Mouse (Mus musculus): Measurements from ENCODE around the gene Rpl4. TPM values are rescaled to one million over a fixed set of nuclear protein-coding genes. Genes with fewer than 3 reads are reported as not detected.
"Not testable (repeated sequence)": the region's sequence is repeated elsewhere in the genome, so short reads cannot be mapped to it uniquely, and the experiment has no call there.

The Rpl4 gene
- polyA plus RNA-seq, 1 experiment from 2014 or later: 902 TPM

DNA sequence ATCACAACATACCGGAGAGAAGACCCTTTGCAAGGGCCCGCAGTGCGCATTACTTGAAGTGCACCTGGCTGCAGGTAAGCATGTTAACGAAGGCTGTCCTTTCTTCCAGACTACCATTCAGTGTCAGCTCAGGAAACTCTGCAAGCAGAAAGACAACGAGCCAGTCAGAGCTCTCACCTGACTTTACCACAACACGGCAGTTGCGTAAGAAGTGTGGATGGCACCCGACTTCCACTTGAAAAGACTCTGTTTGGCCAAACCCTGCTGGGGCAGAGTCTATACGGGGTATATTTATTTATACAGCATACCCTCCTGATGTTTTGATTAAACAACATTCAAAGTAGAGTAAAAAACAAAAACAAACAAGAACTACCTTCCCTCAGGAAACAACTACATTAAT is 33.3 kb upstream of the Rpl4 start:
- Histone ChIP-seq H3K27me3 (ENCODE audit: control insufficient read depth, insufficient read depth, low read length) (no peaks in the 10 kb centered on the region), H3K4me3 (ENCODE audit: low read depth, low read length) (no peak overlapping the region), H3K36me3 (ENCODE audit: control insufficient read depth, insufficient read depth, low read length) (no peaks in the 10 kb centered on the region; the same call in 1 of the 2 replicates), H3K9me3 (ENCODE audit: control insufficient read depth, low read length) (no peaks in the 10 kb centered on the region), H3K27ac (replicated peaks) (no peak overlapping the region), H3K4me1 (replicated peaks; ENCODE audit: control insufficient read depth, insufficient read depth) (no peaks in the 10 kb centered on the region), H3K4me2 (replicated peaks; ENCODE audit: low read depth) (no peak overlapping the region), H3K9ac (ENCODE audit: low read length) (no peak overlapping the region)
- DNase-seq (ENCODE audit: low spot score): no peak
- TF ChIP-seq CTCF (IDR thresholded peaks at IDR 0.05; ENCODE audit: low read depth) (no peak), EP300 (optimal IDR thresholded peaks at IDR 0.05) (no peak)
- ATAC-seq (ENCODE audit: low FRiP score, low TSS enrichment): no peak
- WGBS: 83% methylated on average over 9 of the region's 9 CpGs

DNA sequence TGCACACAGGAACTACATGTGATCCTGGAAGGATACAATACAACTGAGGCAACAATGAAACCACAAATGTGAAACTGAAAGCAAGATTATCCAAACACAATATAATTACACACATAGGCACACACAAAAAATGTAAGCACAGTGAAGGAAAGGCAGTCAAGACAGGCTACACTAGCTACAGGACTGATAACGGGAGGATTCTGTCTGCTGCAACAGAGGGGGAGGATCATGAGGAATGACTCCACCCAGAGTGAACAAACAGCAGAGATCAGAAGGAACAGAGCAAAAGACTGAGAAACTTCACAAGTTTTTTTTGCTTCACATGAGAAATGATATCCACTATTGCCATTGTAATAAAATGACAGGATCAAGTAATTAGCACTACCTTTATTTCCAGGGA is 16.5 kb upstream of the Rpl4 start:
- DNase-seq (ENCODE audit: low spot score) (no peak), ATAC-seq (ENCODE audit: low FRiP score, low TSS enrichment) (no peak)
- Histone ChIP-seq H3K4me3 (ENCODE audit: low read depth, low read length) (no peak overlapping the region), H3K36me3 (ENCODE audit: control insufficient read depth, insufficient read depth, low read length) (peaks cover 3% of the 10 kb centered on the region), H3K4me1 (replicated peaks; ENCODE audit: control insufficient read depth, insufficient read depth) (no peaks in the 10 kb centered on the region), H3K9me3 (ENCODE audit: control insufficient read depth, low read length) (no peaks in the 10 kb centered on the region), H3K27me3 (ENCODE audit: control insufficient read depth, insufficient read depth, low read length) (no peaks in the 10 kb centered on the region), H3K4me2 (replicated peaks; ENCODE audit: low read depth) (no peak overlapping the region), H3K9ac (ENCODE audit: low read length) (no peak overlapping the region), H3K27ac (replicated peaks) (no peak overlapping the region)
- TF ChIP-seq EP300 (optimal IDR thresholded peaks at IDR 0.05): no peak
- no peak for TF ChIP-seq CTCF (IDR thresholded peaks at IDR 0.05; ENCODE audit: low read depth)
- 80% methylated on average over 1 of the region's 1 CpGs for WGBS

- DNase-seq (ENCODE audit: low spot score) (no peak), ATAC-seq (ENCODE audit: low FRiP score, low TSS enrichment) (no peak)
- no peaks in the 10 kb centered on the region for H3K9me3 ChIP-seq (ENCODE audit: control insufficient read depth, low read length)
- H3K4me3 ChIP-seq (ENCODE audit: low read depth, low read length): no peak overlapping the region
- no peak overlapping the region for H3K27ac ChIP-seq (replicated peaks)
- TF ChIP-seq EP300 (optimal IDR thresholded peaks at IDR 0.05) (no peak), CTCF (IDR thresholded peaks at IDR 0.05; ENCODE audit: low read depth) (no peak)
- no peaks in the 10 kb centered on the region for H3K4me1 ChIP-seq (replicated peaks; ENCODE audit: control insufficient read depth, insufficient read depth)
- H3K27me3 ChIP-seq (ENCODE audit: control insufficient read depth, insufficient read depth, low read length): no peaks in the 10 kb centered on the region
- H3K4me2 ChIP-seq (replicated peaks; ENCODE audit: low read depth): no peak overlapping the region
- H3K36me3 ChIP-seq (ENCODE audit: control insufficient read depth, insufficient read depth, low read length): peaks cover 3% of the 10 kb centered on the region; the same call in 1 of the 2 replicates
- WGBS: 93% methylated on average over 5 of the region's 5 CpGs
- no peak overlapping the region for H3K9ac ChIP-seq (ENCODE audit: low read length)
Measured at GRCm38 (mm10) chr9:64160471-64160870, 12.7 kb upstream of the Rpl4 start.

DNA sequence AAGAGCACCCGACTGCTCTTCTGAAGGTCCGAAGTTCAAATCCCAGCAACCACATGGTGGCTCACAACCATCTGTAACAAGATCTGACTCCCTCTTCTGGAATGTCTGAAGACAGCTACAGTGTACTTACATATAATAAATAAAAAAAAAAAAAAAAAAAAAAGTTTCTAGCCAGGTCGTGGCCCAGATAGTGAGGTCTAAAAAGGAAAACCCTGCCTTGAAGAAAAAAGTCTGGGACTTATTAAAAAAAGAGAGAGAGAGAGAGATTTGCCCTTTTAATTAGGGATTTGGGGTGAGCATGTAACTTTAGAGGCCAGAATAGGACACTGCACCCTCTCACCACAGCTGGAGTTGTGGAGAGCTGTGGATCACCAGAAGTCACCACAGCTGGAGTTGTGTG is 3.2 kb upstream of the Rpl4 start:
- H3K9ac ChIP-seq (ENCODE audit: low read length); H3K36me3 ChIP-seq (ENCODE audit: control insufficient read depth, insufficient read depth, low read length); H3K9me3 ChIP-seq (ENCODE audit: control insufficient read depth, low read length); H3K4me3 ChIP-seq (ENCODE audit: low read depth, low read length); H3K27me3 ChIP-seq (ENCODE audit: control insufficient read depth, insufficient read depth, low read length); DNase-seq (ENCODE audit: low spot score); H3K4me1 ChIP-seq (replicated peaks; ENCODE audit: control insufficient read depth, insufficient read depth); H3K4me2 ChIP-seq (replicated peaks; ENCODE audit: low read depth); H3K27ac ChIP-seq (replicated peaks); ATAC-seq (ENCODE audit: low FRiP score, low TSS enrichment): not testable (repeated sequence)
- WGBS: 85% methylated on average over 3 of the region's 3 CpGs

- TF ChIP-seq EP300 (optimal IDR thresholded peaks at IDR 0.05) (no peak), CTCF (IDR thresholded peaks at IDR 0.05; ENCODE audit: low read depth) (peak; percentile 15; the same call in 1 of the 2 replicates)
- H3K4me3 ChIP-seq (ENCODE audit: low read depth, low read length): peak overlapping the region; percentile 85
- H3K36me3 ChIP-seq (ENCODE audit: control insufficient read depth, insufficient read depth, low read length): peaks cover 15% of the 10 kb centered on the region
- 0 out of 2 replicates have a peak, but pooled peaks cover 3% of the 10 kb centered on the region for H3K4me1 ChIP-seq (replicated peaks; ENCODE audit: control insufficient read depth, insufficient read depth)
- H3K27ac ChIP-seq (replicated peaks): peak overlapping the region; percentile 86
- 2% methylated on average over 18 of the region's 18 CpGs for WGBS
- no peaks in the 10 kb centered on the region for H3K27me3 ChIP-seq (ENCODE audit: control insufficient read depth, insufficient read depth, low read length)
- H3K9me3 ChIP-seq (ENCODE audit: control insufficient read depth, low read length): no peaks in the 10 kb centered on the region
- ATAC-seq (ENCODE audit: low FRiP score, low TSS enrichment): peak; percentile 54; the same call in 1 of the 2 replicates
- DNase-seq (ENCODE audit: low spot score): no peak
- peak overlapping the region; percentile 90 for H3K9ac ChIP-seq (ENCODE audit: low read length)
- H3K4me2 ChIP-seq (replicated peaks; ENCODE audit: low read depth): peak overlapping the region; percentile 80
Measured at GRCm38 (mm10) chr9:64172145-64172815, 895 bp upstream of the Rpl4 start.

DNA sequence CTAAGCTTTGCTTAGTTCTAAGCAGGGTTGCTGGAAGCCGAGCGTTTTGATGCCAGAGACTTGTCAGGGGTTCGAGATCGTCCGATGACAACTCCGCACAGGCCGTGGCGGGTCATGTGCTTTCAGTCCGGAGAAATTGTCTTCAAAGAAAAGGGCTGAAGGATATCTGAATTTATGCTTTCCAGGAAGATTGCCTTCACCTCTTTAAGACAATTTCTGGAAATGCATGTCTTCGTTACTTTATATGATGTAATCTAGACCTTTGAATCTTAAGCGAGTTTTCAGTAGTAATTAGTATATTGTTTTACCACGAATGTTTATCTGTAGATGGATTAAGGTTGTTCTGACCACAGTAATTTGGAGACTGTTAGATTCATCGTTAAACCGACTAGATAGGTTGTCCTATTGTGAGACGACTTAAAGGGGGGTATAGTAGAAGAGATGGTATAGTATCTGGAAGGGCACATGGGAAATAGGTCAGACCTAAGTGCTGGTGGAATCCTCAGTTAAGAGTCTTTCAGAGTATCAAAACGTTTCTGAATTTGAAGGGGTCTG is 568 bp downstream of the Rpl4 start:
- no peak for DNase-seq (ENCODE audit: low spot score)
- Histone ChIP-seq H3K27me3 (ENCODE audit: control insufficient read depth, insufficient read depth, low read length) (no peaks in the 10 kb centered on the region), H3K36me3 (ENCODE audit: control insufficient read depth, insufficient read depth, low read length) (peaks cover 24% of the 10 kb centered on the region), H3K4me2 (replicated peaks; ENCODE audit: low read depth) (peak overlapping the region; percentile 80), H3K4me1 (replicated peaks; ENCODE audit: control insufficient read depth, insufficient read depth) (0 out of 2 replicates have a peak, but pooled peaks cover 3% of the 10 kb centered on the region), H3K4me3 (ENCODE audit: low read depth, low read length) (peak overlapping the region; percentile 85), H3K9ac (ENCODE audit: low read length) (peak overlapping the region; percentile 90), H3K27ac (replicated peaks) (peak overlapping the region; percentile 84), H3K9me3 (ENCODE audit: control insufficient read depth, low read length) (no peaks in the 10 kb centered on the region)
- TF ChIP-seq EP300 (optimal IDR thresholded peaks at IDR 0.05): no peak
- no peak for TF ChIP-seq CTCF (IDR thresholded peaks at IDR 0.05; ENCODE audit: low read depth)
- WGBS: under 1% methylated on average over 16 of the region's 16 CpGs
- no peak for ATAC-seq (ENCODE audit: low FRiP score, low TSS enrichment)

All from stomach, postnatal 0 days (tissue).